Mouse (Mus musculus): Measurements from ENCODE around the gene Phxr2. TPM values are rescaled to one million over a fixed set of nuclear protein-coding genes. Genes with fewer than 3 reads are reported as not detected.

Phxr2 gene
- polyA plus RNA-seq (2014; fragmentation: Nextera tagmentation; extraction: Ambion mirVana): 0.14 TPM in 1 of 2 replicates, not detected in the other

- DNase-seq (ENCODE audit: low spot score): no peak
- Histone ChIP-seq H3K4me1 (replicated peaks; ENCODE audit: control insufficient read depth, insufficient read depth, low read length) (no peaks in the 10 kb centered on the region; the same call in 1 of the 2 replicates), H3K9ac (ENCODE audit: low read depth, low read length) (no peak within 1 kb of the TSS), H3K27ac (ENCODE audit: low read depth, low read length) (no peak within 1 kb of the TSS), H3K9me3 (ENCODE audit: control insufficient read depth, low read length) (no peaks in the 10 kb centered on the region), H3K4me3 (ENCODE audit: low read depth, low read length) (no peak within 1 kb of the TSS), H3K36me3 (ENCODE audit: control insufficient read depth, insufficient read depth, low read length) (no peaks in the 10 kb centered on the region), H3K27me3 (replicated peaks; ENCODE audit: control insufficient read depth, insufficient read depth, low read length) (no peaks in the 10 kb centered on the region), H3K4me2 (no peak within 1 kb of the TSS)
- ATAC-seq (replicated peaks; ENCODE audit: low FRiP score): no peak
- WGBS: 85% methylated on average over 4 of the region's 4 CpGs
Observed at GRCm38 (mm10) chr10:99126225-99126624, at the start of gene Phxr2. Gene Phxr2 (minus strand): TSS chr10:99126325.

GRCm38 (mm10) chr10:99172906-99173507, 46.9 kb upstream of the Phxr2 start:
- DNase-seq (ENCODE audit: low spot score) (no peak), ATAC-seq (replicated peaks; ENCODE audit: low FRiP score) (no peak)
- Histone ChIP-seq H3K4me3 (ENCODE audit: low read depth, low read length) (no peak overlapping the region), H3K27ac (ENCODE audit: low read depth, low read length) (no peak overlapping the region), H3K4me1 (replicated peaks; ENCODE audit: control insufficient read depth, insufficient read depth, low read length) (peaks cover 4% of the 10 kb centered on the region; the same call in 1 of the 2 replicates), H3K27me3 (replicated peaks; ENCODE audit: control insufficient read depth, insufficient read depth, low read length) (no peaks in the 10 kb centered on the region), H3K9ac (ENCODE audit: low read depth, low read length) (no peak overlapping the region), H3K36me3 (ENCODE audit: control insufficient read depth, insufficient read depth, low read length) (peaks cover under 1% of the 10 kb centered on the region; the same call in 1 of the 2 replicates), H3K9me3 (ENCODE audit: control insufficient read depth, low read length) (no peaks in the 10 kb centered on the region), H3K4me2 (no peak overlapping the region)
- 50% methylated on average over 7 of the region's 7 CpGs for WGBS

- no peak overlapping the region for H3K9ac ChIP-seq (ENCODE audit: low read depth, low read length)
- DNase-seq (ENCODE audit: low spot score): peak; percentile 43
- H3K27ac ChIP-seq (ENCODE audit: low read depth, low read length): peak overlapping the region; percentile 56; the same call in 1 of the 2 replicates
- WGBS: 26% methylated on average over 12 of the region's 12 CpGs
- no peak overlapping the region for H3K4me3 ChIP-seq (ENCODE audit: low read depth, low read length)
- no peaks in the 10 kb centered on the region for H3K9me3 ChIP-seq (ENCODE audit: control insufficient read depth, low read length)
- H3K4me2 ChIP-seq: no peak overlapping the region
- peaks cover 4% of the 10 kb centered on the region; the same call in 1 of the 2 replicates for H3K4me1 ChIP-seq (replicated peaks; ENCODE audit: control insufficient read depth, insufficient read depth, low read length)
- no peaks in the 10 kb centered on the region for H3K27me3 ChIP-seq (replicated peaks; ENCODE audit: control insufficient read depth, insufficient read depth, low read length)
- peak; percentile 55 for ATAC-seq (replicated peaks; ENCODE audit: low FRiP score)
- H3K36me3 ChIP-seq (ENCODE audit: control insufficient read depth, insufficient read depth, low read length): no peaks in the 10 kb centered on the region
Observed at GRCm38 (mm10) chr10:99171961-99172497, 45.9 kb upstream of the Phxr2 start.

- no peak overlapping the region for H3K4me2 ChIP-seq
- H3K4me1 ChIP-seq (replicated peaks; ENCODE audit: control insufficient read depth, insufficient read depth, low read length): peaks cover 7% of the 10 kb centered on the region; the same call in 1 of the 2 replicates
- no peak overlapping the region for H3K27ac ChIP-seq (ENCODE audit: low read depth, low read length)
- H3K9me3 ChIP-seq (ENCODE audit: control insufficient read depth, low read length): no peaks in the 10 kb centered on the region
- H3K9ac ChIP-seq (ENCODE audit: low read depth, low read length): no peak overlapping the region
- DNase-seq (ENCODE audit: low spot score): no peak
- H3K4me3 ChIP-seq (ENCODE audit: low read depth, low read length): no peak overlapping the region
- ATAC-seq (replicated peaks; ENCODE audit: low FRiP score): no peak
- no peaks in the 10 kb centered on the region for H3K27me3 ChIP-seq (replicated peaks; ENCODE audit: control insufficient read depth, insufficient read depth, low read length)
- H3K36me3 ChIP-seq (ENCODE audit: control insufficient read depth, insufficient read depth, low read length): no peaks in the 10 kb centered on the region
- 79% methylated on average over 5 of the region's 5 CpGs for WGBS
Observed at GRCm38 (mm10) chr10:99169765-99170129, 43.6 kb upstream of the Phxr2 start.

- H3K36me3 ChIP-seq (ENCODE audit: control insufficient read depth, insufficient read depth, low read length): no peaks in the 10 kb centered on the region
- peaks cover 7% of the 10 kb centered on the region; the same call in 1 of the 2 replicates for H3K4me1 ChIP-seq (replicated peaks; ENCODE audit: control insufficient read depth, insufficient read depth, low read length)
- ATAC-seq (replicated peaks; ENCODE audit: low FRiP score) (no peak), DNase-seq (ENCODE audit: low spot score) (no peak)
- no peak overlapping the region for H3K27ac ChIP-seq (ENCODE audit: low read depth, low read length)
- H3K9me3 ChIP-seq (ENCODE audit: control insufficient read depth, low read length): no peaks in the 10 kb centered on the region
- H3K9ac ChIP-seq (ENCODE audit: low read depth, low read length): no peak overlapping the region
- 80% methylated on average over 11 of the region's 11 CpGs for WGBS
- no peak overlapping the region for H3K4me3 ChIP-seq (ENCODE audit: low read depth, low read length)
- no peaks in the 10 kb centered on the region for H3K27me3 ChIP-seq (replicated peaks; ENCODE audit: control insufficient read depth, insufficient read depth, low read length)
- no peak overlapping the region for H3K4me2 ChIP-seq
Observed at GRCm38 (mm10) chr10:99168840-99169764, 43.0 kb upstream of the Phxr2 start.

GRCm38 (mm10) chr10:99168404-99168803, 42.3 kb upstream of the Phxr2 start:
- Histone ChIP-seq H3K9ac (ENCODE audit: low read depth, low read length) (no peak overlapping the region), H3K36me3 (ENCODE audit: control insufficient read depth, insufficient read depth, low read length) (no peaks in the 10 kb centered on the region), H3K27me3 (replicated peaks; ENCODE audit: control insufficient read depth, insufficient read depth, low read length) (no peaks in the 10 kb centered on the region), H3K27ac (ENCODE audit: low read depth, low read length) (no peak overlapping the region), H3K4me2 (no peak overlapping the region), H3K4me1 (replicated peaks; ENCODE audit: control insufficient read depth, insufficient read depth, low read length) (peaks cover 7% of the 10 kb centered on the region; the same call in 1 of the 2 replicates), H3K9me3 (ENCODE audit: control insufficient read depth, low read length) (no peaks in the 10 kb centered on the region), H3K4me3 (ENCODE audit: low read depth, low read length) (no peak overlapping the region)
- ATAC-seq (replicated peaks; ENCODE audit: low FRiP score) (no peak), DNase-seq (ENCODE audit: low spot score) (no peak)
- WGBS: 67% methylated on average over 6 of the region's 6 CpGs

- Histone ChIP-seq H3K4me1 (replicated peaks; ENCODE audit: control insufficient read depth, insufficient read depth, low read length) (peaks cover 4% of the 10 kb centered on the region; the same call in 1 of the 2 replicates), H3K9me3 (ENCODE audit: control insufficient read depth, low read length) (no peaks in the 10 kb centered on the region), H3K27me3 (replicated peaks; ENCODE audit: control insufficient read depth, insufficient read depth, low read length) (no peaks in the 10 kb centered on the region), H3K27ac (ENCODE audit: low read depth, low read length) (no peak overlapping the region), H3K9ac (ENCODE audit: low read depth, low read length) (no peak overlapping the region), H3K36me3 (ENCODE audit: control insufficient read depth, insufficient read depth, low read length) (no peaks in the 10 kb centered on the region), H3K4me3 (ENCODE audit: low read depth, low read length) (no peak overlapping the region), H3K4me2 (no peak overlapping the region)
- no peak for DNase-seq (ENCODE audit: low spot score)
- ATAC-seq (replicated peaks; ENCODE audit: low FRiP score): no peak
- WGBS: 77% methylated on average over 3 of the region's 3 CpGs
Observed at GRCm38 (mm10) chr10:99166392-99166791, 40.3 kb upstream of the Phxr2 start.

- no peak for DNase-seq (ENCODE audit: low spot score)
- Histone ChIP-seq H3K9me3 (ENCODE audit: control insufficient read depth, low read length) (no peaks in the 10 kb centered on the region), H3K4me2 (no peak overlapping the region), H3K27me3 (replicated peaks; ENCODE audit: control insufficient read depth, insufficient read depth, low read length) (no peaks in the 10 kb centered on the region), H3K9ac (ENCODE audit: low read depth, low read length) (no peak overlapping the region), H3K4me1 (replicated peaks; ENCODE audit: control insufficient read depth, insufficient read depth, low read length) (0 out of 2 replicates have a peak, but pooled peaks cover 2% of the 10 kb centered on the region), H3K36me3 (ENCODE audit: control insufficient read depth, insufficient read depth, low read length) (no peaks in the 10 kb centered on the region), H3K27ac (ENCODE audit: low read depth, low read length) (no peak overlapping the region), H3K4me3 (ENCODE audit: low read depth, low read length) (no peak overlapping the region)
- ATAC-seq (replicated peaks; ENCODE audit: low FRiP score): peak; percentile 57
- 63% methylated on average over 7 of the region's 7 CpGs for WGBS
Observed at GRCm38 (mm10) chr10:99165751-99166282, 39.7 kb upstream of the Phxr2 start.
